Mouse (Mus musculus): ENCODE measurements around the gene Ndufab1.

GRCm38 (mm10) chr7:122046813-122047212 is 54.9 kb downstream of the Ndufab1 start:
- TF ChIP-seq CTCF (IDR thresholded peaks at IDR 0.05; ENCODE audit: borderline replicate concordance, control insufficient read depth, extremely low read depth, insufficient read depth, low read length, poor library complexity) (no peak), POLR2A (IDR thresholded peaks at IDR 0.05; ENCODE audit: control insufficient read depth, extremely low read depth, insufficient read depth, low read length, poor library complexity) (no peak)

Data from thymus, adult 2 months (tissue).